Mouse (Mus musculus) left cerebral cortex, adult 2 months (tissue): Measurements from ENCODE around the gene Ngdn. TPM values are rescaled to one million over a fixed set of nuclear protein-coding genes. Genes with fewer than 3 reads are reported as not detected.
"Not testable (repeated sequence)": the region's sequence is repeated elsewhere in the genome, so short reads cannot be mapped to it uniquely, and the experiment has no call there.

Source experiments
- DNase-seq, 2 experiments: peaks; one replicate each; pipeline ENCODE4 v3.0.0; 2021 to 2022; ENCODE audit warnings: low spot score in 2 of 2, mixed read lengths in 1 of 2; ENCODE audit errors: extremely low spot score in 1 of 2
- H3K27ac ChIP-seq: fragments of 200-600 bp; 2 replicates; pipeline ENCODE4 v1.8.1; 2022
- H3K4me3 ChIP-seq: fragments of 200-600 bp; 2 replicates; pipeline ENCODE4 v1.8.1; 2022
- CTCF ChIP-seq: fragments of 200-600 bp; IDR thresholded peaks from 2 replicates; pipeline ENCODE4 v1.8.1; 2022; ENCODE audit warnings: antibody characterized with exemption, mild to moderate bottlenecking, moderate library complexity
- intact Hi-C: fragments of 180-260 bp; cut with DNase I; formaldehyde crosslinking; loops from one replicate; pipeline ENCODE4 v1.15.1; 2025
- total RNA-seq, 2 experiments: library from RNA; stranded (reverse); gene quantifications; 2 replicates each; pipeline ENCODE4 v1.2.3; 2021

Ngdn gene
- total RNA-seq, 2 experiments from 2014 or later = 26.7 to 30.7 TPM

DNA sequence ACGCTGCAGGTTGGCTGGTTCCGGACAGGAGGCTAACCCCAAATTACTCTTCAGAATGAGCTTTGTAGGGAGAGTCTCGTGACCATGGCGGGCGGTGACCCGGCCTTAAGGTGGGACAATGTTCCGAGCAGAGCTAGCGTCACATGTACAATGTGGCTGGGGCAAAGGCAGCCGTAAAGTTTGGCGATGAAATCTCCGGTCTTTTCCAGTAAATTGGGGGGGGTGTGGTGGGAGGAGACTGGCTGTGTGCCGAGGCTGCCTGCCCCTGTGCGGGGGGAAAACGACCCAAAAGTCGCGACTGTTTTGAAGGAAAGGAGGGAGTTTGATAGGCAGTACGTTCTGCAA, 485 bp downstream of the Ngdn start:
- Histone ChIP-seq H3K27ac (peak overlapping the region; percentile 72), H3K4me3 (peak overlapping the region; percentile 62)
- no peak for DNase-seq
- intact Hi-C loops = loop anchor here (1.0 to 2.0 kb wide), 2 partner anchors 115 to 172 kb away; no protein-coding TSS in a partner anchor
- TF ChIP-seq CTCF = no peak

DNA sequence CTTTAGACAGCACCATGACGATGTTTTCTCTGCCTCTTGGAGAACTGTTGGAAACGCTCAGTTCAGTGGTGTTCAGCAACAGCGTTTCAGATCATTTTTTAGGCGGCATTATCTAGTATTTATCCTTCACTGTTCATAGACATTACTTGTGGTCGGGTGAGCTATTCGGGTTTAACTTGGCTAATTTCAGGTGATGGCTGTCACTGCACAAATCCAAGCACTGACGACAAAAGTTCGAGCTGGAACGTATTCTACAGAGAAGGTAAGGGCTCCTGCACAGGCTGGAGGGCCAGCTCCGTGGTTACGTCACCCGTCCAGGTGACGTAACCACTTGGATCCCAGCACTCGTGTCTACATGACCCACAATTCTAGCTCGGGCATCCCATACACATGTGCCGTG, 1.6 kb downstream of the Ngdn start:
- intact Hi-C loops = no loop called here
- Histone ChIP-seq H3K27ac (no peak overlapping the region), H3K4me3 (no peak overlapping the region)
- DNase-seq = no peak
- no peak for TF ChIP-seq CTCF

DNA sequence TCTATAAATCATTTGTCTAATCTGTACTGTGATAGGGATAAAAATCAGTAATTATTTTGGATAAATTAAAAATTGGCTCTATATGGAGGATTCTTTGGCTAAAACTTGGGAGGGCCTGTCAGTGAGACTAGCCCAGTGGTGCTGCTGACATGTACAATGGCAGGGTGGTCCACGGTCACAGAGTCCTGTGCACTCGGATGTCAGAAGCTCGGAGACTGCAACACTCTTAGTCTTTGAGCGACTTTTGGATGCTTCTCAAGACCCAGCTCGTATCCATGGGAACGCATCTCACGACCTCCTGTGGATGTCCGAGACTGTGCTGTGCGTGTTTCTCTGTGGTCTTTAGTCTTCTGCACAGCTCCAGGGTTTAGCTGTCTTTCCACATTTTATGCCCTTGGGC, 5.1 kb downstream of the Ngdn start:
- intact Hi-C loops = no loop called here
- Histone ChIP-seq H3K4me3 (no peak overlapping the region), H3K27ac (no peak overlapping the region)
- DNase-seq = no peak
- no peak for TF ChIP-seq CTCF

DNA sequence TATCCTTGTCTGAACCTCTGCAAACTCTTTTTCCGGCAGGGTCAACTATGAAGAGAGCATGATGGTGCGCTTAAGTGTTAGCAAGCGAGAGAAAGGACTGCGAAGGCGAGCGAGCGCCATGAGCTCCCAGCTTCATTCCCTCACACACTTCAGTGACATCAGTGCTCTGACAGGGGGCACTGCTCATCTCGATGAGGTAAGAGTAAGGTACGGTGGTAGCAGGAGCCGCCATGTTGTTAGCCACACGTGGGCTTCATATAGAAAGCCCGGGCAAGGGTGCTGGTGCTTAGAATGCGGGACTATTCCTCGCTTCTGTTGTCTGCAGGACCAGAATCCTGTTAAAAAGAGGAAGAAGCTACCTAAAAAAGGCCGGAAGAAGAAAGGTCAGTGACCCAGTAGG, 7.8 kb downstream of the Ngdn start:
- no peak for TF ChIP-seq CTCF
- intact Hi-C loops = no loop called here
- Histone ChIP-seq H3K27ac (no peak overlapping the region), H3K4me3 (no peak overlapping the region)
- no peak for DNase-seq

DNA sequence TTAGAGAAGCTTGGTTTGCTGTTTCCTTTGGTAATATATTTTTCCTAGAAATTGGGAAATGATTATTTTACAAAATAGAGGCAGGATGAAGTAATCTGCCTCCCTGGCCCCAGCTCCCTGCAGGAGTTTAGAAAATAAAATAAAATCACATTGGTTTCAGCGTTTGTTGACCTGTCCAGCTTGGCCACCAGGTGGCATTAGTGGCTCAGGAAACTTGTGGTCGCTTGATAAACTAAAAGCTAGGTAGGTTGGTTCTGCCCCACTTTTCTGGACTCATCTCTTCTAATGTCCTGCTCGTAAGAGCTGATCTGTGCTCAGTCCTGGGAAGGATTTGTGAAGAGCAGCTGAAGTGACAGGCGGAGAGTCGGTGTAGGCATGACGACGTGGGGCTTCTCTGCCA, 9.0 kb downstream of the Ngdn start:
- TF ChIP-seq CTCF = peak; percentile 74
- intact Hi-C loops = loop anchor here (1.0 kb wide), 1 partner anchor 74 kb away; no protein-coding TSS in a partner anchor

DNA sequence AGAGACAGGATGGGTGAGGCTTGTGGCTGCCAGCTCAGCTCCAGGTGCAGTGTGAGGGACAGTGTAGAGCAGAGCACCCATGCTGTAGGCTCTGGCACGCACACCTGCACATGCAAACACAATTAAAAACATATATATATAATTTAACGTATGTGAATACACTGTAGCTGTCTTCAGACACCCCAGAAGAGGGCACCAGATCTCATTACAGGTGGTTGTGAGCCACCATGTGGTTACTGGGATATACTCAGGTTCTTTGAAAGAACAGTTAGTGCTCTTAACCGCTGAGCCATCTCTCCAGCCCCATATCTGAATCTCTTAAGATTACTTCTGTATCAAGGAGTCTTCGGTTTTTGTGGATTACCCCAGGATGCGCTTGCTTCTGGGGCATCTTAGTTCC, 10.3 kb downstream of the Ngdn start:
- H3K4me3 ChIP-seq = no peak overlapping the region
- intact Hi-C loops = loop anchor here (1.0 to 5.0 kb wide), 2 partner anchors 37 to 53 kb away; no protein-coding TSS in a partner anchor
- TF ChIP-seq CTCF = peak; percentile 50

More for the DNA sequence above, 9.0 kb downstream of the Ngdn start:
- Histone ChIP-seq H3K27ac (no peak overlapping the region), H3K4me3 (no peak overlapping the region)
- peak; percentile 52 to 68 for DNase-seq

DNA sequence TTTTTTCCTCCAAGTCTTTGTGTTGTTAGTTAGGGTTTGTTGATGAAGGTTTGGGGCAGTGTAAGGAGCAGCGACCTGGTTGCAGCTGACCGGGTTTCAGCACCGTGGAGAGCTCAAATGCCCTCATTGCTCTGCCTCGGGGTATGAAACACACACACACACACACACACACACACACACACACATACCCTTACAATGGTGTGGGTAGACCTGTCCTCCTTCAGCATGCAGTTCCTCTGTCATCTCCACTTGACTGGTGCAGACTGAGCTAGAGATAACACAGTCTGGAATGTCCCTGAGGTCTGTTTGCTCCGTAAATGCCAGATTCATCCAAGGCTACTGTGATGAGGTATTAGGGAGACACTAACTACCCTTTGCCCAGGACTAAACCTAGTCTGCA, 12.0 kb downstream of the Ngdn start:
- intact Hi-C loops = loop anchor here (1.0 to 5.0 kb wide), 2 partner anchors 35 to 74 kb away; no protein-coding TSS in a partner anchor
- TF ChIP-seq CTCF = no peak
- no peak overlapping the region for H3K4me3 ChIP-seq
- no peak for DNase-seq
- H3K27ac ChIP-seq = no peak overlapping the region

More for the DNA sequence above, 10.3 kb downstream of the Ngdn start:
- DNase-seq = no peak
- no peak overlapping the region for H3K27ac ChIP-seq

DNA sequence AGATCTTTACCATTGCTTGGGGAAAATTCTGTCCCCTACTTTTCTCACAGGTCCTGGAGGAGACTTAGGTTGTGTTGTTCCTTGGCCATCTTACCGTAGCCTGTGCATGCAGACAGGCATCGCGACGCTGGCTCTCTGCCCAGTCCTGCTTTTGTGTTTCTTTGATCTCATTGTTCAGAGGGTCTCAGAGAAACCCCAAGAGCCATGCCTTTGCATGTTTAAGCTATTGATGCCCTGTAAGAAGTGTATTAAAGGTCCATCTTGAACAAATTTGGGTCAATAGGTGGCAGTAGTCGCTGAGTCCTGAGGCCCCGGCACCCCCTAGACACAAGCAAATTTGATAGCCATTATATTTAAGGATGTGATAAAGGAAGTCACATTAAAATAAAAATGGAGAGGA, 12.4 kb downstream of the Ngdn start:
- H3K4me3 ChIP-seq = no peak overlapping the region
- no peak for DNase-seq
- intact Hi-C loops = loop anchor here (1.0 to 5.0 kb wide), 2 partner anchors 35 to 74 kb away; no protein-coding TSS in a partner anchor
- no peak overlapping the region for H3K27ac ChIP-seq
- TF ChIP-seq CTCF = peak; percentile 42

DNA sequence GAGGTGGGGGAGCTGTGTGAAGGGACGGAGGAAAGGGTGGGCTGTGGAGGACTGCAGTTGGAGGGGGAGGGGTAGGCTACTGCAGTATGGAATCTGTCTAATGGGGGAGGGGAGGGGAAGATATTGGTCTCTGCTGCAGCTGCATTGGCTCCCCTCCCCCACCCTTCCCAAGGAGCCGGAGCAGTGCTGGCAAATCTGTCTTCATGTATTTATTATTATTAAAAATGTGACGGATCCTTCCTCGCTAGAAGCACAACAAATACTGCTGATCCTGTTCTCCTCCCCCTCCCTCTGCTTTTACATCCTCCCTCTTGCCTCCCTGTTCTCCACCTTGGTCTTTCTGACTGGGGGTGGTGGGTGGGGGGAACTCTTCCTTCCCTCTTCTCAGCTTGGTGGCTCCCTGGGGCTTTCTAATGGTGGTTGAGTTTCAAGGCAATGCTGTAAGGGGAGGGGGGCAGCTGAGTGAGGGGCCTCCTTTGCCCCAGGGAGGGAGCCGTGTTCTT, 13.1 kb downstream of the Ngdn start:
- Histone ChIP-seq H3K4me3 (no peak overlapping the region), H3K27ac (no peak overlapping the region)
- intact Hi-C loops = loop anchor here (5.0 kb wide), 1 partner anchor 34 kb away; no protein-coding TSS in a partner anchor
- DNase-seq = no peak
- TF ChIP-seq CTCF = no peak

DNA sequence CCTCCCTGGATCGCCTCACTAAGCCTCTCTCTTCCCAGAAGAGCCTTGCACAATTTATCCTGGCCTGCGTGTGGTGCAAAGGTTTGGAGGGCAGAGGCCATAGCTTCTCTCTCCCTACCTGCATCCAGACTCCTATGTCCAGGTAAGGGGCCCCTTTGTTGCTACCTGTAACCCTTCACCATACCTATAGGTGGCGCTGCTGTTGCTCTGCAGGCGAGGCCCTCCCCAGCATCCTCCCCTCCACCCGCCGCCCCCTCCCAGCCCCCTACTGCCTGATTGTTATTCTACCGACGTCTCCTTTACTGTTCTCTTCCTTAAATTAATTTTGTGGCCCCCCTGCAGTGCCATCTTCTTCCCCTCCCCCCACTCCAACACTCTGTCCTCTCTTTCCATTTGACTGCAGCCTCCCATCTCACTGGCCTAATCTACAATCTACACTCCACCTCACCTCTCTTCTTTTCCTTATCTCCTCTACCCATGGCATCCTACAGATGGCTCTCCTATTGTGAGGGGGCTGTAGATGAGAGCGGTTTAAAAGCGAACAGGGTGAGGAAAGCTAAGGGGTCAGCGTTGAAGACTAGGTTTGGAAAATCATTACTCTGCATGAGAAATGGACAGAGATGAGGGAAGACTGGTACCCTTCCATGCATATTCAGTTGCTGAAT, 13.9 kb downstream of the Ngdn start:
- no peak for DNase-seq
- intact Hi-C loops = loop anchor here (5.0 kb wide), 1 partner anchor 33 kb away; no protein-coding TSS in a partner anchor
- TF ChIP-seq CTCF = peak; percentile 78
- no peak overlapping the region for H3K27ac ChIP-seq
- H3K4me3 ChIP-seq = no peak overlapping the region

DNA sequence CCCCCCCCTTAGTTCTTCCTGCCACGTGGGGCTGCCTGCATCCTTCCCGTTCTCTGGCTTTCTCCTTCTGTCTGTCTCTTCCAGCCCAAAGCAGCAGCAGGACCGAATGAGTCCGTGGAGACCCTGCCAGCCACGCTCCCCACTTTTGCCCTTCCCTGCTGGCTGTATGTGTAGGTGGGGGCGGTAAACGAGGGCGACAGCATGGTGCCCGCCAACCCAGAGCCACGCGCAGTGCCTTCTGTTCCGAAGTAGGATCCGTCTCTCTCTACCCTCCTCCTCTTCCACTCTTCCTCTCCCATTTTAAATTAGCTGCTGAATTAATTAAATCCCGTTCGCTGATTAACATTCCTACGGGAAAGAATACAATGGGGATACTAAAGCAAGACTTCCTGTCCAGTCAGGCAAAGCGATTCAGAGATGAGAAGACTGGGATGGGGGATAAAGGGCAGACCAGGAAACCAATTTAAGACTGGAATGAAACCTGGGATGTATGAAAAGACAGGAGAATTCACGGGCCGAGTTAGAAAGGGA, 17.5 kb downstream of the Ngdn start:
- H3K4me3 ChIP-seq = peak overlapping the region; percentile 16; the same call in 1 of the 2 replicates
- H3K27ac ChIP-seq = no peak overlapping the region
- TF ChIP-seq CTCF = no peak

DNA sequence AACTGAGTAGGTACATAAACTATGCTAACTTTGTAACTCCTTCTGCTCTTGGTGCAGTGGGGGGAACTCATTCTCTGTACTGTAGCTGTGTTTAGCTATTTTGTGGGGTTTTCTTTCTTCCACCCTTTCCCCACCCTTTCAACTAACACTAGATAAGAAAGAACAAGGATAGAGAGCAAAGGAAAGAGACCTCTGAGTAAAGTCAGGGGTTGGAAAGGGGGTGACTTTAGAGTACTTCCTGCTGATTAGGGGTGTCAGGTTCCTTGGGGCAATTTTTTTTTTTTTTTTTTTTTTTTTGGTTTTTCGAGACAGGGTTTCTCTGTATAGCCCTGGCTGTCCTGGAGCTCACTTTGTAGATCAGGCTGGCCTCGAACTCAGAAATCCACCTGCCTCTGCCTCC, 28.4 kb downstream of the Ngdn start:
- intact Hi-C loops = not testable (repeated sequence)

More for the DNA sequence above, 17.5 kb downstream of the Ngdn start:
- DNase-seq = no peak
- intact Hi-C loops = loop anchor here (2.0 kb wide), 1 partner anchor 20 kb away; no protein-coding TSS in a partner anchor

More for the DNA sequence above, 28.4 kb downstream of the Ngdn start:
- not testable (repeated sequence) for H3K27ac ChIP-seq, DNase-seq, H3K4me3 ChIP-seq
